Mouse (Mus musculus): Measurements from ENCODE around the gene Ptpn18. TPM values are rescaled to one million over a fixed set of nuclear protein-coding genes. Genes with fewer than 3 reads are reported as not detected.
"Not testable (repeated sequence)": the region's sequence is repeated elsewhere in the genome, so short reads cannot be mapped to it uniquely, and the experiment has no call there.

Gene Ptpn18
- 100 to 1,000 TPM in 1 of 26 experiments, 10 to 100 TPM in 19, 1 to 10 TPM in 6; 5.1 to 103 (median 27.0) TPM for total RNA-seq (2018; cell fraction: chromatin; rRNA removed)
- 100 to 1,000 TPM; 104 to 196 (median 155) TPM for total RNA-seq (2018; cell fraction: cytosol; rRNA removed)
- total RNA-seq (2018; cell fraction: nucleus; rRNA removed), result 10 to 100 TPM; 15.2 to 72.0 (median 34.0) TPM
- polyA plus RNA-seq (2018), result 43.6 to 172 TPM (median 169 TPM) in 3 replicates

DNA sequence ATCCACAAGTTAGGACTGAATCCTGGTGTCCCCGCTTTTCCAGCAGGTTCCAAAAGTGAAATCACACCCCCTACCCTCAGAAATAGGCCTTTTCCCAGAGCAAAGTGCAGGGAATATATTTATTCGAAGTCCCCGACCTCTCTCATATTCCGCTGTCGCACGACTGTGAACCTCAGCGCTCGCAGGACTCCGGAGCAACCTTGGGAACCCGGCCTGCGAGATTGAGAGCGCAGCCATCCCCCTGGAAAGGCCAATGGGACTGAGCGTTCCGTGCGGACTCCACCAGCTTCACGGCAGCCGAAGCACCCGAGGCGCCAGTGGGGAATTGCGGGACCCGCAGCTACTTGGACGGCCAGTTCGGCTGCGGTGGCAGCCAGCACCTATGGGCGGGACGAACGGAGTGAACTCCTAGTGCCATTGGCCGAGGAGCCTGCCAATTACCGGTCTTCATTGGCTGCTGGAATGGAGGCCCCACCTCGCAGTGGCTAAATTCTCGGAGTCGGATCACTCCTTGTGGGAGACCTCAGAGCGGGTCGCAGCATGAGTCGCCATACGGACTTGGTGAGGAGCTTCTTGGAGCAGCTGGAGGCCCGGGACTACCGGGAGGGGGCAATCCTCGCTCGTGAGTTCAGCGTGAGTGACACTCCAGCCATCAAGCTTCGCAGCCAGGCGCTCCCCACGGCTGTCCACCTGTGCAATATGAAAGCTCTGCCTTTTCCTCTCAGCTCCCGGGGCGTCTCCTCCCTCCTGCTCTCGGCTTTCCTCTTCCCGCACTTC, at the start of gene Ptpn18:
Gene Ptpn18, plus strand, starts transcription at position 479 of the 777 bp plus-strand sequence.
- no peaks in the 10 kb centered on the region for H3K36me3 ChIP-seq (ENCODE audit: inconsistent target)
- H3K4me3 ChIP-seq (ENCODE audit: inconsistent target), result peak within 1 kb of the TSS; percentile 43
- WGBS (ENCODE audit: missing documents), result 1% methylated on average over 48 of the region's 48 CpGs
- 0 out of 2 replicates have a peak within 1 kb of the TSS, but pooled peaks have one; percentile 3 for H3K27ac ChIP-seq
- H3K79me2 ChIP-seq (ENCODE audit: inconsistent target), result no peaks in the 10 kb centered on the region

- H3K4me3 ChIP-seq (ENCODE audit: inconsistent target), result no peak overlapping the region
- no peaks in the 10 kb centered on the region for H3K79me2 ChIP-seq (ENCODE audit: inconsistent target)
- 93% methylated on average over 2 of the region's 2 CpGs for WGBS (ENCODE audit: missing documents)
- peaks cover 26% of the 10 kb centered on the region for H3K36me3 ChIP-seq (ENCODE audit: inconsistent target)
- H3K27ac ChIP-seq, result no peak overlapping the region
Measured at GRCm38 (mm10) chr1:34428466-34428865, 31.1 kb upstream of the Ptpn18 start.

GRCm38 (mm10) chr1:34429281-34429680, 30.3 kb upstream of the Ptpn18 start:
- H3K27ac ChIP-seq, result no peak overlapping the region
- no peak overlapping the region for H3K4me3 ChIP-seq (ENCODE audit: inconsistent target)
- 100% methylated on average over 4 of the region's 4 CpGs for WGBS (ENCODE audit: missing documents)

DNA sequence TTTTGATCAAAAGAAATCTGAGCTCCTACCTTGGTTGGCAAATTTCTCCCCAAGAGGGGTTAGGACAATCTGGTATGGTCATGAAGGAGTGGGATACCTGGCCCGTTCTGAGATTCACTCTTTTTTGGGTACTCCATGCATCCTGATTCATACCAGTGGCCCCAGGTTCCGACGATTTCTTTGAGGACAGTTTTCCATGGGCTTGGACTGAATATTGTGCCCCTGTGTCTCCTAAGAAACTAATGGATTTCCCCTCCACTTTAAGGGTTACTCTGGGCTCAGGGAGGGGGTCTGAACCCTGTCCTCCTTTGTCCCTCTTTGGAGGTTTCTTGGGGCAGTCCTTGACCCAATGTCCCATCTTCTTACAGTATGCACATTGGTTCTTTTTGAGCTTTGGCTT, 28.6 kb upstream of the Ptpn18 start:
- 100% methylated on average over 3 of the region's 3 CpGs for WGBS (ENCODE audit: missing documents)
- Histone ChIP-seq H3K4me3 (ENCODE audit: inconsistent target) (no peak overlapping the region), H3K27ac (no peak overlapping the region), H3K79me2 (ENCODE audit: inconsistent target) (no peaks in the 10 kb centered on the region), H3K36me3 (ENCODE audit: inconsistent target) (peaks cover 26% of the 10 kb centered on the region)

More at GRCm38 (mm10) chr1:34429281-34429680, 30.3 kb upstream of the Ptpn18 start:
- Histone ChIP-seq H3K36me3 (ENCODE audit: inconsistent target) (peaks cover 26% of the 10 kb centered on the region), H3K79me2 (ENCODE audit: inconsistent target) (no peaks in the 10 kb centered on the region)

- peaks cover 26% of the 10 kb centered on the region for H3K36me3 ChIP-seq (ENCODE audit: inconsistent target)
- no peak overlapping the region for H3K27ac ChIP-seq
- no peaks in the 10 kb centered on the region for H3K79me2 ChIP-seq (ENCODE audit: inconsistent target)
- WGBS (ENCODE audit: missing documents), result 97% methylated on average over 9 of the region's 9 CpGs
- no peak overlapping the region for H3K4me3 ChIP-seq (ENCODE audit: inconsistent target)
Measured at GRCm38 (mm10) chr1:34431431-34431830, 28.1 kb upstream of the Ptpn18 start.

DNA sequence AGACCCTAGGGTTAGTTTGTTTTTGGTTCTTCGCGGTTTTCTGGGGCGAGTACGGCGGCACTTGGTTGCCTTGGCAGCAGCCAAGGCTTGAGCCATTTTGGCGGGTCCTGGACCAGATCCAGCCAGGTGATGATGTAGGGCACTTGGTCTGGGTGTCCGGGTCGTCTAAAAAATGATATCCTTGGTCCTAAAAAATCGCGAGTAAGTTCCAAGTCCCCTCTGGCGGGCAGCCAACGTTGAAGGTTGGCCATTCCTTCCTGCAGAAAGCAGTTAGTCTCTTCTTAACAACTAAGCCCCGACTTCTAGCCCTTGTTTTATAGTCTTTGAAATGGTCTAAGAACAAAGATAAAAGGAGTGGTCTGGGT, 27.2 kb upstream of the Ptpn18 start:
- Histone ChIP-seq H3K79me2 (ENCODE audit: inconsistent target) (no peaks in the 10 kb centered on the region), H3K36me3 (ENCODE audit: inconsistent target) (peaks cover 34% of the 10 kb centered on the region), H3K4me3 (ENCODE audit: inconsistent target) (peak overlapping the region; percentile 50), H3K27ac (peak overlapping the region; percentile 82)
- WGBS (ENCODE audit: missing documents), result 75% methylated on average over 13 of the region's 13 CpGs

DNA sequence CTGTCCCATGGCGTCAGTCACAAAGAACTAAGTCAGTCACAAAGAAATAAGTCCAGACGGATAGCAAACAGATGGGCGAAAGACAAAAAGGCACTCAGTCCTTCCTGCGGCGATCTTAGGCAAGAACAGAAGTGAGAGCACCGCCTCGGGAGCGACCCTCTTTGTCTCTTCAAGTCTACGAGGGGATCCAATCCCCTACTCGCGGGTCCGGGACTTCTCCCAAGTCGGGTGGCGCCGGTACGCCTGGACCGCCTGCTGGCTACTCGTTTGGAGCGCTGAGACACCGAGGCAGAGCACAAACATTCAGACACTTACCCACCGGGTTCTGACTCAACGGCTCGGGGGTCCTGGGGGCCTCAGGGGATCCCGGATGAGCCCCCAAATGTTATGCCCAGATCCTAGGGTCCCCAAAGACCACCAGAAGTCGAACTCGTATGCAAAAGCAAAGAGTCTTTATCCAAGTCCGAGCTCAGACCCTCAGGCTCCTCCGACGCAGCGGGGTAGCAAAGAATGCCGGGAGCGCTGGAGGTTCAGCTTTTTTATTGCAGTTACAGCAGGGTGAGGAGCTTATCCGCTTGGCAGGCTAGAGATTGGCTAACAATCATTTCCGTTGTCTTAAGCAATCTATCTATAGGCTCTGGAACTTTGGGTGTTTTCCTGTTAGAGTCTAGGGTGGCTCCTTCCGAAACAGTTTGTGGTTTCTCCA, 26.6 kb upstream of the Ptpn18 start:
- Histone ChIP-seq H3K27ac (peak overlapping the region; percentile 82), H3K4me3 (ENCODE audit: inconsistent target) (peak overlapping the region; percentile 50), H3K79me2 (ENCODE audit: inconsistent target) (peaks cover 4% of the 10 kb centered on the region), H3K36me3 (ENCODE audit: inconsistent target) (peaks cover 39% of the 10 kb centered on the region)
- 25% methylated on average over 34 of the region's 35 CpGs for WGBS (ENCODE audit: missing documents)

DNA sequence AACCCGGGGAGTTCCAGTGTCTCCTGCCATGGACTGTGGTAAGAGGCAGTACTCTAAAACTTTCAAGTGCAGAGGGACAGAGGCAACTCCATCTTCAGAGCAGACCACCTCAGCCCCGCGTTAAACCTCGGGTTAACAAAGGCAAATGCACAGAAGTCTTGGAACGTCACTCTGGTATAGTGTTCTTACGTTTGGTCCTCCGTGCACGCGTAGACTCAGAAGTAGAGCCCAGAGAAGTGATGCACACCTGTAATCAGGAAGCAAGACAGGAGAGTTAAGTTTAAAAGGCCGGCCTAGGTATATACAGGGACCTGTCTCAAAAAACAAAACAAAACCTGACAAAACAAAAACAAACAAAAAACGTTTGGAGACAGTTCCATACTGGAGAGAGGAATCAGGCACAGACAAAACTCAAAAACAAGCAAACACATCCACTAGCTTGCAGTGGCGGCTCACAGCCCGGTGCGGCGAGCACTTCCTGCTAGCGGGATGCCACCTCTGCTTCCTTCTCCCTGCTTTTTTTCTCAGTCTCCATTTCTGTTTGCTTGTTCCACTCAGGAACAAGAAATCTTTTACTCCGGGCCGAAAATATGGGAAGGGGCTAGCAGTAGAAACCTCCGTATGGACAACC, 25.6 kb upstream of the Ptpn18 start:
- Histone ChIP-seq H3K4me3 (ENCODE audit: inconsistent target) (peak overlapping the region; percentile 50), H3K79me2 (ENCODE audit: inconsistent target) (peaks cover 15% of the 10 kb centered on the region), H3K36me3 (ENCODE audit: inconsistent target) (peaks cover 39% of the 10 kb centered on the region), H3K27ac (peak overlapping the region; percentile 82)
- 6% methylated on average over 19 of the region's 19 CpGs for WGBS (ENCODE audit: missing documents)

DNA sequence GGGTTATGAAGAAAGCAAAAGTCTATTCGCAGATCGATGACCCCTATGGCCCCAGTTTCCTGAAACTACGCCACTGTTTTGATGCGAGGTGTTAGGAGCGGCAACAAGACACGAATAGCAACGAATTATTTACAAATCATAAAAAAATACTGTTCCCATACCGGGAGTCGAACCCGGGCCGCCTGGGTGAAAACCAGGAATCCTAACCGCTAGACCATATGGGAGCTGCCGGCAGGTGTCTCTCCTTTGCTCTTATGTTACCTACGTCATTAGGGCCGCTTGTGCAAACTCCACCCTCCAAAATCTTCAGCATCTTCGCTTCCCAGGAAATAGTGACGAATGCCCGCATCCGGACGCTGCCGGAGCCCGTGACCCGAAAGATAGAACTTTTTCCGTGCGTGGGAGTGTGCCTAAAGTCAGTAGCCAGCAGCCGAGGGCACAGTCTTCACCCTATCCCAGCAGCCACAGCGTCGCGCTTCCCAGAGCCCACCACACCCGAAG, 24.9 kb upstream of the Ptpn18 start:
- Histone ChIP-seq H3K4me3 (ENCODE audit: inconsistent target) (peak overlapping the region; percentile 50), H3K79me2 (ENCODE audit: inconsistent target) (peaks cover 16% of the 10 kb centered on the region), H3K36me3 (ENCODE audit: inconsistent target) (peaks cover 38% of the 10 kb centered on the region), H3K27ac (peak overlapping the region; percentile 82)
- under 1% methylated on average over 30 of the region's 30 CpGs for WGBS (ENCODE audit: missing documents)

- 65% methylated on average over 8 of the region's 8 CpGs for WGBS (ENCODE audit: missing documents)
- Histone ChIP-seq H3K4me3 (ENCODE audit: inconsistent target) (peak overlapping the region; percentile 50; the same call in 1 of the 2 replicates), H3K79me2 (ENCODE audit: inconsistent target) (peaks cover 24% of the 10 kb centered on the region), H3K36me3 (ENCODE audit: inconsistent target) (peaks cover 30% of the 10 kb centered on the region), H3K27ac (peak overlapping the region; percentile 82)
Measured at GRCm38 (mm10) chr1:34435371-34436120, 24.0 kb upstream of the Ptpn18 start.

DNA sequence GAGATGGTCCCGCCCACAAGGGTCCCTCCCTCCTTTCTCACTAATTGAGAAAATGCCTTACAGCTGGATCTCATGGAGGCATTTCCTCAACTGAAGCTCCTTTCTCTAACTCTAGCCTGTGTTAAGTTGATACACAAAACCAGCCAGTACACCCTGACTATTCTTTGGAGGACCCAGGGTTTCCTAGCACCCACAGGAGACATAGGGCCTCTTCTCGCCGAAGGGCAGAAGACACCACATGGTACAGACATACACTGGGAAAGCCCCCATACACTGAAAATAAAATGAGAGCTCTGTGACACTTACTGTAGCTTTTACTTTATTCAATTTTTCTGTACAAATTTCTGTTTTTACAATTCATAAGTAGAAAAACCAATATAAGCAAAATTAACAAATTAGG, 23.2 kb upstream of the Ptpn18 start:
- peaks cover 22% of the 10 kb centered on the region for H3K36me3 ChIP-seq (ENCODE audit: inconsistent target)
- WGBS (ENCODE audit: missing documents), result 91% methylated on average over 3 of the region's 3 CpGs
- H3K4me3 ChIP-seq (ENCODE audit: inconsistent target), result no peak overlapping the region
- peaks cover 32% of the 10 kb centered on the region for H3K79me2 ChIP-seq (ENCODE audit: inconsistent target)
- no peak overlapping the region for H3K27ac ChIP-seq

- Histone ChIP-seq H3K79me2 (ENCODE audit: inconsistent target) (peaks cover 40% of the 10 kb centered on the region), H3K36me3 (ENCODE audit: inconsistent target) (peaks cover 13% of the 10 kb centered on the region; the same call in 1 of the 2 replicates)
- WGBS (ENCODE audit: missing documents), result 96% methylated on average over 6 of the region's 8 CpGs
- H3K4me3 ChIP-seq (ENCODE audit: inconsistent target); H3K27ac ChIP-seq: not testable (repeated sequence)
Measured at GRCm38 (mm10) chr1:34437366-34437765, 22.2 kb upstream of the Ptpn18 start.

DNA sequence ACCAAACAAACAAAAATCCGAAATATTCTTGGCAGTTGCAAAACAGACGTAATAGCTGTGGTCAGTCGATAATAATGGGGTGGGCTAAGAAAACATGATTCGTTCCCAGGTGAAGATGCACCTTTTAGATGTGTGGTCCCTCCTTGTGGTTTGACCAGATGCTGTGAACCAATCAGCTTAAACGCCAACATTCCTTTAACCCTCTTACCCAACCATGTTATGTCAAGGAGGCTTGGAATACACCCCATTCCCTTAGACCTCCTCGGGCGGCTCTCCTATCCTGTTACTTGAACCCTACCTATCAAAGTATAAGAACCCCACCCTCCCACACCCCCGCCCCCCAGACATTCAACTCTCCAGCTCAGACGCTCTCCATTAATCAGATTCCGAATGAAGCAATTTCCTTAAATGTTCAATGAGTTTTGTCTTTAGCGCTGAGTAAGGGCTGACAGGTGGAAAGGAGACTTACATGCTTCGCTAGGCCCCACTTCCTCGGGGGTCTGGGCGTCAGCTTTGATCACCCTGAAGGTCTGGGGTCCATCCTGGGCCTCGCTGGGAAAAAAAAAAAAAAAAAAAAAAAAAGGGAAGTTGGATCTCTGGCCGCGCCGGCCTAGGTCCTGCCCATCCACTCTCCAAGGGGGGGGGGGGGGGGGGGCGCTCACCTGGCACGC, 21.0 kb upstream of the Ptpn18 start:
- peaks cover 40% of the 10 kb centered on the region for H3K79me2 ChIP-seq (ENCODE audit: inconsistent target)
- H3K27ac ChIP-seq, result peak overlapping the region; percentile 92
- H3K4me3 ChIP-seq (ENCODE audit: inconsistent target), result peak overlapping the region; percentile 75
- WGBS (ENCODE audit: missing documents), result 64% methylated on average over 10 of the region's 20 CpGs
- peaks cover 23% of the 10 kb centered on the region for H3K36me3 ChIP-seq (ENCODE audit: inconsistent target)
